Mouse (Mus musculus): ENCODE measurements around the gene Ubr3.
A peak's percentile ranks its signal among the peaks of the same experiment; 100 is the strongest.
"Not testable (repeated sequence)": the region's sequence is repeated elsewhere in the genome, so short reads cannot be mapped to it uniquely, and the experiment has no call there.

The Ubr3 gene

GRCm38 (mm10) chr2:69897039-69897617 is at the start of gene Ubr3:
Gene Ubr3 (plus strand): TSS chr2:69897246.
- DNase-seq = peak; percentile 98 to 100

GRCm38 (mm10) chr2:69849215-69849614 is 47.8 kb upstream of the Ubr3 start:
- peak; percentile 16 to 24 for DNase-seq

- DNase-seq = no peak
Measured at GRCm38 (mm10) chr2:69851427-69852058, 45.5 kb upstream of the Ubr3 start.

GRCm38 (mm10) chr2:69856392-69856791 is 40.7 kb upstream of the Ubr3 start:
- peak; percentile 7 to 49 for DNase-seq

GRCm38 (mm10) chr2:69857882-69858281 is 39.2 kb upstream of the Ubr3 start:
- no peak for DNase-seq

- DNase-seq = peak; percentile 25 to 45
Measured at GRCm38 (mm10) chr2:69860972-69861452, 36.0 kb upstream of the Ubr3 start.

GRCm38 (mm10) chr2:69861485-69862091 is 35.5 kb upstream of the Ubr3 start, which contains the start of gene Ssb:
Gene Ssb (plus strand): TSS chr2:69861562.
- peak; percentile 96 to 98 for DNase-seq

- DNase-seq = no peak
Measured at GRCm38 (mm10) chr2:69862117-69862657, 34.9 kb upstream of the Ubr3 start.

GRCm38 (mm10) chr2:69883990-69884391 is 13.1 kb upstream of the Ubr3 start:
- peak in 1 of 2 experiments; percentile 7 for DNase-seq

- no peak for DNase-seq
Measured at GRCm38 (mm10) chr2:69884581-69884980, 12.5 kb upstream of the Ubr3 start.

GRCm38 (mm10) chr2:69885050-69885449 is 12.0 kb upstream of the Ubr3 start:
- DNase-seq = no peak

- peak; percentile 89 to 95 for DNase-seq
Measured at GRCm38 (mm10) chr2:69885451-69886305, 11.4 kb upstream of the Ubr3 start, which contains the start of gene Mettl5. Gene Mettl5 (minus strand): TSS chr2:69885615.

- DNase-seq = no peak
Measured at GRCm38 (mm10) chr2:69888957-69889356, 8.1 kb upstream of the Ubr3 start.

GRCm38 (mm10) chr2:69890843-69891242 is 6.2 kb upstream of the Ubr3 start:
- DNase-seq = no peak

- no peak for DNase-seq
Measured at GRCm38 (mm10) chr2:69893145-69893544, 3.9 kb upstream of the Ubr3 start.

GRCm38 (mm10) chr2:69893891-69894290 is 3.2 kb upstream of the Ubr3 start:
- no peak for DNase-seq

GRCm38 (mm10) chr2:69895502-69896223 is 1.4 kb upstream of the Ubr3 start:
- DNase-seq = peak in 1 of 2 experiments; percentile 16

GRCm38 (mm10) chr2:69896224-69896581 is 843 bp upstream of the Ubr3 start:
- DNase-seq = no peak

GRCm38 (mm10) chr2:69897618-69898575 is 851 bp downstream of the Ubr3 start:
- peak; percentile 66 to 73 for DNase-seq

- DNase-seq = no peak
Measured at GRCm38 (mm10) chr2:69903541-69903940, 6.5 kb downstream of the Ubr3 start.

- DNase-seq = not testable (repeated sequence)
Measured at GRCm38 (mm10) chr2:69907394-69907793, 10.3 kb downstream of the Ubr3 start.

All from kidney, postnatal 36 days (tissue).